Mouse (Mus musculus) frontal cortex, postnatal 14 days (tissue): ENCODE measurements around the gene Mapk10.
"Not testable (repeated sequence)": the region's sequence is repeated elsewhere in the genome, so short reads cannot be mapped to it uniquely, and the experiment has no call there.

Source experiments
- DNase-seq, 2 experiments: peaks; one replicate each; pipeline ENCODE4 v3.0.0; 2022; ENCODE audit warnings: low spot score in 2 of 2

The Mapk10 gene

GRCm38 (mm10) chr5:102964396-102964795 lies 246.7 kb downstream of the Mapk10 start:
- DNase-seq = no peak

GRCm38 (mm10) chr5:102953414-102953813 lies 257.7 kb downstream of the Mapk10 start:
- no peak for DNase-seq

- no peak for DNase-seq
These were observed 258.2 kb downstream of the Mapk10 start for GRCm38 (mm10) chr5:102952918-102953317.

- DNase-seq = no peak
These were observed 263.9 kb downstream of the Mapk10 start for GRCm38 (mm10) chr5:102947061-102947711.

- DNase-seq = no peak
These were observed 264.5 kb downstream of the Mapk10 start for GRCm38 (mm10) chr5:102946625-102947024.

- not testable (repeated sequence) for DNase-seq
These were observed 267.1 kb downstream of the Mapk10 start for GRCm38 (mm10) chr5:102943864-102944630.

- DNase-seq = no peak
These were observed 281.0 kb downstream of the Mapk10 start for GRCm38 (mm10) chr5:102930161-102930560.

GRCm38 (mm10) chr5:102926786-102927185 lies 284.3 kb downstream of the Mapk10 start:
- no peak for DNase-seq

GRCm38 (mm10) chr5:102920199-102920598 lies 290.9 kb downstream of the Mapk10 start:
- no peak for DNase-seq

GRCm38 (mm10) chr5:102905441-102906211 lies 305.5 kb downstream of the Mapk10 start:
- no peak for DNase-seq

GRCm38 (mm10) chr5:102904066-102904465 lies 307.1 kb downstream of the Mapk10 start:
- DNase-seq = no peak

- no peak for DNase-seq
These were observed 307.6 kb downstream of the Mapk10 start for GRCm38 (mm10) chr5:102903487-102903886.

- DNase-seq = no peak
These were observed 310.0 kb downstream of the Mapk10 start for GRCm38 (mm10) chr5:102901176-102901575.

- no peak for DNase-seq
These were observed 311.4 kb downstream of the Mapk10 start for GRCm38 (mm10) chr5:102899680-102900215.

- DNase-seq = no peak
These were observed 312.8 kb downstream of the Mapk10 start for GRCm38 (mm10) chr5:102898301-102898700.

GRCm38 (mm10) chr5:102892226-102892625 lies 318.9 kb downstream of the Mapk10 start:
- DNase-seq = no peak

GRCm38 (mm10) chr5:102889163-102889488 lies 322.0 kb downstream of the Mapk10 start:
- no peak for DNase-seq

GRCm38 (mm10) chr5:102888482-102889162 lies 322.5 kb downstream of the Mapk10 start:
- DNase-seq = no peak

GRCm38 (mm10) chr5:102875628-102876027 lies 335.5 kb downstream of the Mapk10 start:
- DNase-seq = no peak

GRCm38 (mm10) chr5:102874605-102875298 lies 336.4 kb downstream of the Mapk10 start:
- peak in 1 of 2 experiments; percentile 58 for DNase-seq

GRCm38 (mm10) chr5:102872996-102873395 lies 338.1 kb downstream of the Mapk10 start:
- DNase-seq = not testable (repeated sequence)
